Mouse (Mus musculus): ENCODE measurements at regions not wholly inside any gene's neighbourhood (a gene's known extent, or its start where the extent isn't known, plus 50 kb on each side); places are given as distances from the start of the nearest gene placed in this dataset.

- DNase-seq = no peak
Observed at GRCm38 (mm10) chr11:27833736-27834135, 505.9 kb downstream of the Gm6685 start.

- DNase-seq = no peak
Observed at GRCm38 (mm10) chr11:27799826-27800620, 539.6 kb downstream of the Gm6685 start.

- DNase-seq = no peak
Observed at GRCm38 (mm10) chr11:27753913-27754218, 585.8 kb downstream of the Gm6685 start.

- DNase-seq = peak; percentile 28
Observed at GRCm38 (mm10) chr11:27753212-27753912, 586.3 kb downstream of the Gm6685 start.

- no peak for DNase-seq
Observed at GRCm38 (mm10) chr11:27726109-27726508, 613.6 kb downstream of the Gm6685 start.

GRCm38 (mm10) chr11:27721346-27721745, 618.3 kb downstream of the Gm6685 start:
- DNase-seq = no peak

GRCm38 (mm10) chr11:27672436-27672835, 667.2 kb downstream of the Gm6685 start:
- no peak for DNase-seq

All from lung, postnatal 10 days (tissue).